Mouse (Mus musculus) brain, adult 2 months (tissue): ENCODE data around the gene Nrcam.

ENCODE experiments used
- DNase-seq: peaks from one replicate; pipeline ENCODE4 v3.0.0; 2011; ENCODE audit warnings: low read depth, low spot score

Nrcam gene

DNA sequence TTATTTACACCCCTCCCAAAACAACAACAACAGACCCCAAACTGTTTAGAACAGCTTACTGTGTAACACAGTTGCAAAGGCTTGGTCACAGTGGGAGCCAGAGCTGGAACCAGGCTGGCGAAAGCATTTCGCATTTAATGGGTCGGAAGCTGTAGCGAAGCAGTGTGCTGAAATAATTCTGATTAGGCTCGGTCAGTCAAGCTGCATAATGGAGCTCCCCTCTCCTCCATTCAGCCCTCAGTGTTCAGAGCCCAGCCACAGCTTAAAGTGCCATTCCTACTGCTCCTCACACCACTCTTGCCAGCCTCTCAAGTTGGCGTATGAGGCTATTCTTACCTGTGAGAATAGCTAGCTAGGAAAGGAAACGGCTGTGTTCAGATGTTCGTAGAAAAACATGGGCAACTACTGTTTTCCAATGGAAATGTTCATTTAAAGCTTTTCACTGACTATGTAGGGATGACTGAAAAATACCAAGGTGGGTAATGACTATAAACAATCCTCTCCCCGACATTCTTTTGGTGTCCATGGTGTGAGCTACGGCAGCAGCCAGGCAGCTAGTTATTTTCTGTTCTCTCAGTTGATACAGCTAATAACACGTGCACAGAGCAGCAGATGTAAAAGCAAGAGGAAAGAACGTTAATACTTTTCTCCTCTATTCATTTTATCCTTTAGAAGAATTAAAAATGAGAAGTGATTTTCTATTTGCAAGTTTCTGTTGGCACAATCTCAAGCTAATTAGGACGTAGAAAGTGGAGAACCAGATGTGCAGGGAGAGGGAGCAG, 108.6 kb downstream of the Nrcam start:
- DNase-seq = peak; percentile 39

DNA sequence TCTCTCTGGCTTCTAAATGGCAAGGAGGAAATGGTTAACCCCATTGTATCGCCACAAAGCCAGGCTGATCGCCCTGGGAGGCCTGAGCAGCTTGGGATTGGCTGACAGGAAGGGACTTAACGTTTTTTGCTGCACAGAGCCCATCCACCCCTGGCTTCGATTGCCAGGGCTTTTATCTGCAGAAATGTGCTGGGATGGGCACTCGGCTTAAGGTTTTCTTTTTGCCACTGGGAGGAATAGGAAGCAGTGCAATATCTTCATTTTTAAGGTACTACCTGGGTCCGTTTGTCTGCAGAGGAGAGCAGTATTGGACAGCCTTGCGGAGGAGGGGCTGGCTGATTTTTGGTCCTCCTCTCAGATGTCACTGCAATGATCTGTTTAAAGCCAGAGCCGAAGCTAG, 110.2 kb downstream of the Nrcam start:
- DNase-seq = peak; percentile 65

DNA sequence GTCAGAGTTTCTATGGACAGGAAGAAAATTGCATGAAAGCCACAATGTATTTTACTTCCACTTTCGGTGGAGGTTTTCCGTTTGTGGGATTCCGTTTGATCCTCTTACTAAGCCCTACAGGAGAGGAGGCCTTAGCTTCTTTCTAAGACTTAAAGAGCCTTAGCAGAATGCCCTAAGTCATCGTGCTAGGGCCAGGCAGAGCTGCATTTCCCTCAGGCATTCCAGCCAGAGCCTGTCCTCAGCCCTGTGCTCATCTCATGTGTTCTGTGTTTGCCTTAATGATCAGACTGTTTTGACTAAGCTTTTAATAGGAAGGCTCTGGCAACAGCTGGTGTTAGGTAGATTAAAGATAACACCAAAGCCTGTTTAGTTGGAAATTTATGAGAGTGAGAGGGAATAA, 111.5 kb downstream of the Nrcam start:
- DNase-seq = peak; percentile 40

DNA sequence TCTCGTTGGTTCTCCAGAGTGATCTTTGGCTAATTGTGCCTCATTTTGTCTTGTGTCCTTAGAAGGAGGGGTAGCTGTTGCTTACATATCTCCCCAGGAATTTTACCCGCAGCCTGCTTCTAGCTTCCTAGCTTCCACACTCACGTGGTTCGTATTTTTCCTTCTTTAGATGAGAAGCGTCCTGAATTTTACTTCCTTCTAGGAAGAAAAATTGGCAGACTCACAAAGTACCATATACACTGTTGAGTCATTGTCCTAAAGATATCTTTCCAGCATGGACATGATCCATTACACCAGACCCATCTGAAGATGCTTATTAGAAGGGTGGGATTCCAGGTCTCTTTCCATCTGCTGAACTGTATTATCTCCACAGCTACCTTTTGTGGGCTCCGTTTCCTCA, 122.2 kb downstream of the Nrcam start:
- peak; percentile 42 for DNase-seq

DNA sequence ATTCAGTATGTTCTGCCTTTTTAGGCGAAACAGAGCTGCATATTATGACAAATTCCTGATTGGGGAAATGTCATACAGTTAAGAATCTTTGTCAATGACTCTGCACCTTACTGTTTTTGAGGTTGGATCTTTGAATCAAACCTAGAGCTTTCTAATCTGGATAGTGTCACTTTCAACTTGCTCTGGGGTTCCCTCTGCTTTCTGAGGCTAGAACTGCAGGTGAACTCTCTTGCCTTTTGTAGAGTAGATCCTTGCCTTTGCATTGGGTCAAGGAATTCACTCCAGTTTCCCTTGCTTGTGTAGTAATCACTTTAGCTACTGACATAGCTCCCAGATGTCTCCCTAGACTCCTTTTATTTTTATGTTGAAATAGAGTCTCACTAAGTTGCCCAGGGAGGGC, 123.1 kb downstream of the Nrcam start:
- peak; percentile 36 for DNase-seq

DNA sequence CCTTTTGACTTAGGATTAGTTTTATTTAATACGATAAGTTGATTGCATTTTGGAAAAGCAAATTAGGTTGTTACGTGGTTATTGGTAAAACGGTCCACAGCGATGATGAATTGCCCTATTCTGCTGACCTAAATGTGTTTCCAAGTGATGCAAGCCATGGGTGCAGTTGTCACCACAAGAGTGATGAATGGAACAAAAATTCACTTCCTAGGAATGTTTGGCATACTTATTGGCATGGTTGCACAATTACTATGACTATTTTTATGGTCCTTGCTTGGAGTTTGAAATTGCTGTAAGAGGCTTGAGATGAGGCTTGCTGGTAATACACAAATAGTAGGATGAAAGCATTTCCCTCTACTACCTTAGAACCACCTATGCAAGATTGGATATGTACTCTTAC, 125.1 kb downstream of the Nrcam start:
- no peak for DNase-seq

DNA sequence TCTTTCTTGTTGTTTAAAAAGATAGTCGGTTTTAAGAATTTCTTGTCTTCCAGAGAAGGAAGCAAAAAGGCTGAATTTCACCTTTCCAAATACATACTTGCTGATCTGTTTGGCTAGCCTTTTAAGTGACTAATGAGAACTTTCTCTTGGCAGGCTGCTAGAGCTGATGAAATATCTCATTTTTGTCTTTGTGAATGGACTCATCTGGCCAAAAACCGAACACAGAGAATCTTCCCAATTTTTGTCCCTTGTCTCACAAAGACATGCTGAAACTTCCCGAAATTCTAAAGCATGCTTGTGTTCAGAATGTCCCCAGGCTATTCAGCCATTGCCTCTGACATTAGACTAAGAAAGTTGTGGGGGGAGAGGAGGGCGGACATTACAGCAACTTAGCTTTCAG, 129.3 kb downstream of the Nrcam start:
- peak; percentile 61 for DNase-seq

DNA sequence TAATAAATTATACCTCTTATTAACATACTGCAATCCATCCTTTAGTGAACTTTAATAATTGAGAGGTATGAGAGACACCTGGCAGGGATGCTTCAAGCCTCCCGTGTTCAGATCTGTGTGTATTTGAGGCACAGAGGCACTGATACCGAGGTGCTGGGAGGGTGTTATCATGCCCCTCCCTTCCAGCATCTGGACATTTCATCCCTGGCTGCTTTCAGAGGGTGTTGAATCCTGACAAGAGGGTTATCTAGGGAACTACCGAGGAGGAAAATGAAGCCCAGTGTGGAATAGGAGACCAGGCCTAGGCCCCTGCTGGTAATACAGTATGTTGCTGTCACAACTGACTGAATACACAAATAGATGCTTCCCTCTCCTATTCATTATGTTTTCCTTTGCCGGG, 133.8 kb downstream of the Nrcam start:
- DNase-seq = peak; percentile 67

DNA sequence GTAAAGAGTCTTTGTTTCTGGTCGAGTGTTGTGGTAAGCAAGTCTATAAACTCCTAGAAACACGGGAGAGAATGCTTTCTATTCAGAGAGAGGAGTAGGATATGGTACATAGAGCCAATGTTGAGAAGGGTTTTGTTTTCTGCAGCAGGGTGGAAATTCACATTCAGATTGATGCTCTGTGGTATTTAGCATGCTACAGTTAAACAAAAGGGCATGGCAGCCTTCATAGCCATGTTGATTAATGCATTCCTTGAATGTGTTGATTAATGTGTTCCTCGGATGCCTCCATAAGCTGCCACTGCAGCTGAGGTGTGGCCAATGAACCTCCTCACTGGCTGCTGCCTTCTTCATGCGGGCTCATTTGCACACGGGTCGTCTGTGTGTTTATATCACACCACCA, 134.3 kb downstream of the Nrcam start:
- no peak for DNase-seq

DNA sequence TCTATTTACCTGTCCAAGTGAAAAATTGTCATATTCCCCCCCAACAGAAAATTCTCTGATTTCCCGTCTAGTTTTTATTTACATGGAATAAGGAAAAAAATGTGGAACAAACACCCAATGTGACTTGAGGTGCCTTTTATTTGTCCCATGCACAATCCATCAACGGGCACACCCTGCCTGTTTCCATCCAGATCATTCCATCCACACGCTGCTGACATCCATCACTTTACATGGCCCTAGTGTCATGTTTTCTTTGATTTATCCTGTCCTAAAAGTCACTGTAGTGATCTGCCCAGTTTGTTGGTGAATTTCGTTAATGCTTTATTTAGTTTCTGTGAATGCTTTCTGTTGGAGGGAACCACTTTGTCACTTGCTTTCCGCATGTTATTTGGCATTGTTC, 142.4 kb downstream of the Nrcam start:
- DNase-seq = no peak

DNA sequence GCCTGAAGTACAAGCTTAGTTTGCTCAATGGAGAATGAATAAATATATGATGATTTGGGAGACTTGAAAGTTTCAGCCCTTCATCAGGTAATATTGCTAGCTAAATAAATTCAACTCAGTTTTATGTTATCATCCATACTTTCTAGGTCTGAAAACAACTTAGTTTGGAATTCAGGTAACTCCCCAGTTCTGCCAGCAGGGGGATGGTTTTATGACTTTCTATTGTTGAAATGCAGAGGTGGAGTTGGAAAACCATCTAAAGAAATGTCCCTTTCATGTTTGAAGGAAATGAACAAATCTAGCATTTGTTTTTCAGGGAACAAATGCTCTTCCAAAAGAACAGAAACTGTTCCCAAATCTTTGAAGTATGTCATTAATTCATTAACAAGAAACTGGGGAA, 146.7 kb downstream of the Nrcam start:
- no peak for DNase-seq

DNA sequence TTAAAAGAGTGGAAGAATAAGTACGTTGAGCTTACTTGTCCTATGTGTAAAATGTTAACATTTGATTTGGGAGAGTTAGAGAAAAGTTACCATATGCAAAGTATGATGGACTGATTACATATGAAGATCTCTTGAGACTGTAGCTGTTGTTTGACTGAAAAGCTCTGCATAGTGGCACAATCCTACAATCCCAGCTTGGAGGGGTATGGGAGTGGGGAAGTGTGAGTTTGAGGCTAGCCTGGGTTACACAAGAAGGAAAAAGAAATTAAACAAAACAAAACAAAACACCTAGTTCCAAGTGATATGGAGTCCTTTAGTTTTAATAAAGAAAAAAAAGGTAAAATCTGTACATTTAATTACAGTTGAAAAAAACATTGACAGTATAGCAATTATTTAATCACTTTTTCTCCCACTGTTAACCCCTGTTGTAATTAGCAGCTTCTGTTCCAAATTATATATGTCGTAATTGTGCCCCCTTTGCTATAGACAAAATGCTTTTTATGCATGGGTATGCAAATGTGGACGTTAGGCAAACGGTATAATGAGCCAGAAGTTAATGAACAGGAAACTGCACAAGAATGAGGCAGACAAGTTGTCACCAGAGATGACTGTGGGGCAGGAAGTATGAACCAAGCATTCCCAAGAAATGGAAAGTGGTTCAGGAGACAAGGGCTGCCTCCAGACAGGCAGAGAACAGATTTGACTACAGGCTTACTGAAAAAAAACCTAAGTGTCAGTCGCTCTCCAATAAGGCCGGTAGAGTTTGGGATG, 150.8 kb downstream of the Nrcam start:
- DNase-seq = no peak

DNA sequence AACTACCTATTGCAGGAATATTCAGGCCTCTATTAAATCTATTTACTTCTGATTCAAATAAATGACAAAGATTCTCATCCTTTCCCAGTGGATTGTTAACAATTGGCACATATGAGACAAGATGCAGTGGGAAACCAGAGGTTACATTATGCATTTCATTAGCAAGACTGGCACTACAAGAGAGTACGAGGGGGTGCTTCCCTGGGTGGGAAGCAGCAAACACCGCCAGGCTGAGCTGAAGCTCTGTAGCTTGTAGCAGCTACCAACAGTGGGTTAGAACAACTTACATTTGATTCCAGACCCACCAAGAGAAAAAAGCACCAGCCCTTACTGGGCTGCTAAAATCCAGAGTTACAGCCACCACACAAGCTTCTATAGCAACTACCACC, 151.3 kb downstream of the Nrcam start:
- no peak for DNase-seq

DNA sequence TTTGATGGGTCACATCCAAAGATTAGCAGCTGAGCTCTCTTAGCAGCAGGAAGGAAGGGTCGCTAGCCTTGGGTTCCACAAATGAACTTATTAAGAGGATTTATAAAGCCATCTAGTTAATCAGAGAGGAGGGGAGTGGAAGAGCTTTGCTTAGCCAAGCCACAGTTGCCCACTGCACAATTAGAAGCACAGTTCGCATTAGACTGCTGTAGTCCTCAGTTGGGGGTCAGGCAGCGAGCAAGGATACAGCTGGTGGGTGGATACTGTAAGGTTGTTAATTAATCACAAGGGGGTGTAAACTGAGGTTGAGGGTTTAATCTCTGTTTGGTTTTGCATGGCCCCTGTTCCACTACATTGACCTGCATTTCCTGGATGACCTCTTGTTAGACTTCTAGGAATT, 152.7 kb downstream of the Nrcam start:
- DNase-seq = no peak

DNA sequence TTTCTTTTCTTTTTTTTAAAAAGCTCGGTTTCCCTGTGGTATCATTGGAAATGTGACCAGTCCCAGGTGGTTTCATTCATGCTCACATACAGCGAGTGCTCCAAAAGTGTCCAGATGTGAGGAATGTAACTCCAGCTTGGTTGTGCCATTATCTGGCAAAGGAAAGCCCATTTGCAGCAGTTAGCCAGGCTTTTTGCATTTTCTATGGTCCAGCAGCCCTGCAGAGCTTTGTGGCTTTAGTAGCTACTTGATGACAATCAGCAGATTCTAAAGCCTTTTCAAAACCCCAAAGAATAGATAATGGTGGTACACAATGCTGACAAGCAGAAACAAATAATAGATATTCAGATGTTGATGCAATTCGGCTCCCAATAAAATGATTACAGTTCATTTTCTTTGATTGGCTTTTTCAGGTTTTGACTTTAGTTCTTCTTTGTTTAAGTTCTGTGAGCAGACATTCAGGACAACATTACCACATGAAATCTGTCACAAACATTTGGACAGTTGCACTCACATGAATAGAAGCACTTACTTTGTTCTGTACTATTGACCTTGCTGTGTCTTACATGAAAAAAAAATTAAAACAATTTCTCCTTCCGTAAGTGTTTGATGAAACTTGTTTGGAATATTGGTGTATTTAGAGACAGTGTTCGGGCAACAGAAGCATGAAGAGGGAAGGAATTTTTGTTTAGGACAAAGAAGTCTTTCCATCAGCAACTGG, 164.2 kb downstream of the Nrcam start:
- no peak for DNase-seq

DNA sequence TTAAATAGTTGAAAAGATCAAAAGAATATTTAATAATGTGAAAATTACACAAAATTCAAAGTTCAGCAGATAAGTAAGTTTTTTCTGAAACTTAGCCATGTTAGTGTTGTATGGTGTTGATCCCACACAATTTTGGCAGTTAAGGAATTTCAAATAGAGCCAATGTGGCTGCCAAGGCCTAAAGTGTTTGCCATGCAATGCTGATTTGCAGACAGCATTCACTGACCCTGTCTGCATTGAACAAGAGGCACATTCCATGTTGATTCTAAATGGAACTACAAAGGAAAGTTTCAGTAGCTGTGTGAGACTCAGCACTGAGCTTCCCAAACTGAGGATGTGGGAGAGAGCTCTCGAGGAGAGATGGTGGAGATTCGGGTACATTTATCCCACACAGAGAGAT, 169.1 kb downstream of the Nrcam start:
- DNase-seq = no peak

DNA sequence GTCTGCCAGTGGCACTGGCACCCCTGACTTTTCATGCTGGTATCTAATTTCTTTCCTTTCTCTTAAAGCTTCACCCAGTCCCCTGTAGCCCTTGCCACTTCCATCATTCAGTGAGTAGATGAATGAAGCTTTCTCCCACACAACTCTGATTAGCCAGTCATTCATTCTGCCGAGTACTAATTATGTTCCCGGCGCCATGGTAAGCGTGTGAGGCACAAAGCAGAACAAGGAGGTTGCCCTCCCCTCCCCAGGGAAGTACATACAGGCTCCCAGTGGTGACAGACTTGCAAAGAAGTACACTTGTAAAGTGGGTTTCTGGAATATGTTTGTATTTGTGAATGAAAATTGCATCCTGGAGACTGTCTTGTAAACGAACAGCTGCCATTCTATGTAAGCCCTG, 170.2 kb downstream of the Nrcam start:
- peak; percentile 49 for DNase-seq

DNA sequence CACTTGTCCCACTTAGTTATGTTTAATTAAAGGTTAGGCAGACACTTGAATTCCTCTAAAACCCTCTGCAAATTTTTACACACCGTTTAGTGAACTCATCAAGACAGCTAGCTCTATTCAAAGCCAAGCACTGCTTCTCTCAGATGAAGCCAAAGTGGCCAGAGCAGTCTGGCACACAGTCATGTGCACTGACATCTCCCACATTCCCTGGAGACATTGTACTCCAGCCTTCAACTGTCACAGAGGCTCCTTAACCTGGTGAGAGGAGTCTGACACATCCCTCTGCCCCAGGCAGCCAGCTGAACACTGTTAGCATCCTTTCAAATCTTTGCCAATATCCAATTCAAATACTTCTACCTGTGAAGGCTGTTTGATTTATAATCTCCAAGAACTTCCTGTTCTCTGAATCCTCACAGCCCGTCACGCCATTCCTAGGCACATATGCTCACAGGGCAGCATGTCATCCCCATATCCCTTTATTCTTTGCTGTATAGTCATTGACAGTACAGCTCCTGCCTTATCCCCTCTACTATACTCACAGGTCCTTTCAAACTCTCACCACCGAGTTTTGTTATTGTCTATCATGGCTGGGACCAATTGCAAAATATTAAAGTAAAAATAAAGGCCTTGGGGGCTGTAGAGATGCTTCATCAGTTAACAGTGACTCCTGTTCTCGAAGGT, 173.3 kb downstream of the Nrcam start:
- peak; percentile 74 for DNase-seq

DNA sequence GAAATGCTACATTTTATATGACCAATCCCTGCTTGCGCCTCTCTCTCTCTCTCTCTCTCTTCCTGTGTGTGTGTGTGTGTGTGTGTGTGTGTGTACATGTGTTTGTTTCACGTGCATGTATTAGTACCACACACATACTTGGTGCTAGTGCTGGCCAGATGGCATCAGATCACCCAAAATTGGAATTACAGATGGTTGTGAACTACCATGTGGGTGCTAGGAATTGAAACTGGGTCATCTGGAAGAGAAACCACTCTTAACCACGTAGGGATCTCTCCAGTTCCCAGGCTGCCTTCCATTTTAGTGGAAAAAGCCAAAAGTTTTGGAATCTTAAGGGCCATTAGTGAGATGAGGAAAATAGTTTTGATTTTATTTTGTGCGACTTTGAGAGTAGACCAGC, 175.1 kb downstream of the Nrcam start:
- DNase-seq = peak; percentile 61

DNA sequence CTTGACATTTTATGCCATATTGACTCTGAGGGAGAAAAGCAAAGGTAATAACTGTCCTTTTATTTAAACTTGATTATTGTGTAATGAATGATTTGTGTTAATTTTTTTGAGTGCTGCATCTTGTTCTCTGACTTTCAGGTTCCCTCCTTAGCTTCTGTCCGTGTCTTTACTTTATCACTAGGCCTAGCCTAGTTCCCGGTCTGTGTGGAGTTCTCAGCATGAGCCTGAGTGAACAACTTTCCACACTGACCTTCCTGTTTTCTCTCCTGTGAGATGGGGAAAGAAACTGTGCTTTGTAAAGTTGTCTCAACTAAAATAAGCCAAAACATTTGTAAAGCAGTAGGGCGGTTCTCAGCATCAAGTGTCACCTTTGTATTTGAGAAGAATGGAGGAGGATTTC, 179.9 kb downstream of the Nrcam start:
- DNase-seq = no peak

DNA sequence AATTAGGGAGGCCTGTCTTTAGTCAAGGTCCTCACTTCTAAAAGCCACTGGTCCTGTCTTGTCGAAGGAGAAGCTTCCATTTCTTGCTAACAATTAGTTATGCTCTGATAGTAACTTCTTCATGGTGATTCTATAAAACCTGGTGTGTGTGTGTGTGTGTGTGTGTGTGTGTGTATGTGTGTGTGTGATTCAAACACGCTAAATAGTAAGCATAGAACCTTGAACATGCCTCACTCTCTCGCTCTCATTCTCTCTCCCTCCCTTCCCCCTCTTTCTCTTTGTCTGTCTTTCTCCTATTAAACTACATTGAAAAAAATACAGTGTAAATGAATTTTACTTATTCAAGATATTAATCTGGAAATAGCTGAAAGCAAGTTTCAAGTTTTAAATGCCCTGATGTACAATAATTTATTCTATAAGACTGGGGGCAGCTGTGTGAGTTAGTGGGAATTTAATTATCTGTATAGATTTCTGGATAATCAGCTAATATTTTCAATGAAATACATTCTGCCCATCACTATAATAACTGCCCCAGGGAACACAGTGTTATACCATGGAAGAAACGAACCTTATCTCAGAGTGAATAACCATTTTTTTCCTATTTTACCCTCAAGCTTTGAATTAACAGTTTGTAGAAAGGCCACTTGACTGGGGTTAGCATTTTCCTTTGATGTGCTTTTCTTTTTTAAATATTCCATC, 180.9 kb downstream of the Nrcam start:
- DNase-seq = no peak
